Mouse (Mus musculus) CH12.LX (cell line): ENCODE results near the gene Ube2o.

Source experiments
- CTCF ChIP-seq, 2 experiments: IDR thresholded peaks in 1 of 2; conservative IDR thresholded peaks in 1 of 2; 2 replicates each; pipeline ENCODE4 v1.5.1; 2011 to 2012; ENCODE audit warnings: low read depth in 2 of 2, low read length in 2 of 2, improper control_type of control experiment in 1 of 2, inconsistent platforms in 1 of 2, mild to moderate bottlenecking in 1 of 2, moderate library complexity in 1 of 2
- MYC ChIP-seq: IDR thresholded peaks from 2 replicates; pipeline ENCODE4 v1.6.1; 2011; ENCODE audit warnings: low read depth, mild to moderate bottlenecking, improper control_type of control experiment, low read length
- NRF1 ChIP-seq: IDR thresholded peaks from 2 replicates; pipeline ENCODE4 v1.6.1; 2014; ENCODE audit warnings: low read depth, mild to moderate bottlenecking, inconsistent platforms, low read length, improper control_type of control experiment, moderate library complexity
- POLR2A ChIP-seq: IDR thresholded peaks from 2 replicates; pipeline ENCODE4 v1.6.1; 2011; ENCODE audit warnings: low read depth, mild to moderate bottlenecking, improper control_type of control experiment, low read length
- POLR2AphosphoS2 ChIP-seq: IDR thresholded peaks from 2 replicates; pipeline ENCODE4 v1.6.1; 2011; ENCODE audit warnings: low read depth, low read length, improper control_type of control experiment
- USF1 ChIP-seq: IDR thresholded peaks from 2 replicates; pipeline ENCODE4 v1.6.1; 2014; ENCODE audit warnings: low read depth, mild to moderate bottlenecking, inconsistent platforms, low read length, improper control_type of control experiment

DNA sequence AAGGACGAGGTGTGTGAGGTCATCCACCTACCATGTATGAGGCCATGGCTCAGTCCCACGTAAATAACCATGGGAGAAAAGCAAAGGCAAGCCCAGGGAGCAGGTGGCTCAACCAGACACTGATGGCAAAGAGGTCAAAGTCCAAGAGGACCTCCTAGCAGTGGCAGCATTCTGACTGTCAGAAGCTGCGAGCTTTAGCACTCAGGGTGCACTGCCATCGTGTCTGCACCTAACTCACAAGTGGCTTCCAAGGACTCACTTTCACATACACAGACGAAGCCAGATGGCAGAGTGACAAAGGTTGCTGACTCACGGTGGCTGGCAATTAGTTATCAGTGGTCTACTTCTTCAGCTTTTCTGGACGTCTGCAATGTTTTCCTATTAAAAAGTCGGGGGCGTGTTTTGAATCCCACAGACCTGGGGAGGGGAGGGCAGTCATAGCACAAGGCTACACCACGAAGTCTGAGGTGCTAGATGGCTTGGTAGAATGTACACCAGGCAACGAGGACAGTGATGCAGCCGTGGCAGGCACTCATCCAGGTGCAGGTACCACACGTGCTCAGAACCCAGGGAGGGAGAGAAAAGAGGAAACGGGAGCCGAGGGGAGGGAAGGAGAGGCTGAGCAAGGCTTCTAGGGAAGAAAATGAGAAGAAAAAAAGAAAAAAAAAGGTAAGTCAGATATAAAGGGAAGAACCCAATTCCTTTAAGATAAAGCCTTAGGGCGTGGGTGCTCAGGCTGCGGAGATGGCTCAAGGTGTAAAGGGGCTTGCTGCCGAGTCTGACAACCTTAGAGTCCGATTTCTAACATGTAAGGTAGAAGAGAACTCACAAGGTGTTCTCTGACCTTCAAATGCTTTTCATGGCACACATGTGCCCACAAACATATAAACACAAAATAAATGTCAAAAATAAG lies 9.2 kb downstream of the Ube2o start:
- TF ChIP-seq NRF1 (no peak), POLR2A (no peak), USF1 (no peak), MYC (no peak), POLR2AphosphoS2 (no peak), CTCF (conservative IDR thresholded peaks at IDR 0.05 in 1 of 2, IDR thresholded peaks at IDR 0.05 in 1 of 2; ENCODE audit: low read depth in 2 of 2, low read length in 2 of 2) (no peak)
